Mouse (Mus musculus) stomach, postnatal 0 days (tissue): ENCODE results near the gene Usf3. TPM values are rescaled to one million over a fixed set of nuclear protein-coding genes. Genes with fewer than 3 reads are reported as not detected.

Experiments
- ATAC-seq: fragments of 200-750 bp; cut with Nextera tagmentation; 2 replicates; pipeline ENCODE4 v1.8.0; 2017; ENCODE audit not compliant: low FRiP score, low TSS enrichment
- DNase-seq: peaks from one replicate; pipeline ENCODE4 v3.0.0-alpha.2; 2016; ENCODE audit warnings: low spot score
- H3K27ac ChIP-seq: fragments of 300-500 bp; sonication (generic); replicated peaks from 2 replicates; pipeline ENCODE4 v1.5.1; 2014; ENCODE audit warnings: mild to moderate bottlenecking, control low read depth
- H3K27me3 ChIP-seq: fragments of 300-500 bp; sonication (generic); 2 replicates; pipeline ENCODE4 v1.6.1; 2014; ENCODE audit warnings: low read length; ENCODE audit not compliant: control insufficient read depth, insufficient read depth
- H3K36me3 ChIP-seq: fragments of 300-500 bp; sonication (generic); 2 replicates; pipeline ENCODE4 v1.6.1; 2014; ENCODE audit warnings: low read length, mixed read lengths; ENCODE audit not compliant: control insufficient read depth, insufficient read depth
- H3K4me1 ChIP-seq: fragments of 300-500 bp; sonication (generic); replicated peaks from 2 replicates; pipeline ENCODE4 v1.6.1; 2014; ENCODE audit warnings: antibody characterized with exemption; ENCODE audit not compliant: control insufficient read depth, insufficient read depth
- H3K4me2 ChIP-seq: fragments of 300-500 bp; sonication (generic); replicated peaks from 2 replicates; pipeline ENCODE4 v1.6.1; 2014; ENCODE audit warnings: low read depth, mild to moderate bottlenecking, control low read depth, moderate library complexity
- H3K4me3 ChIP-seq: fragments of 300-500 bp; sonication (generic); 2 replicates; pipeline ENCODE4 v1.5.1; 2014; ENCODE audit warnings: low read depth, low read length, control low read depth
- H3K9ac ChIP-seq: fragments of 300-500 bp; sonication (generic); 2 replicates; pipeline ENCODE4 v1.6.1; 2014; ENCODE audit warnings: mild to moderate bottlenecking, low read length, control low read depth, mixed read lengths
- H3K9me3 ChIP-seq: fragments of 300-500 bp; sonication (generic); 2 replicates; pipeline ENCODE4 v1.6.1; 2016; ENCODE audit warnings: low read length; ENCODE audit not compliant: control insufficient read depth
- CTCF ChIP-seq: IDR thresholded peaks from 2 replicates; pipeline ENCODE4 v1.5.1; 2016; ENCODE audit warnings: antibody characterized with exemption, low read depth, mild to moderate bottlenecking, moderate library complexity
- EP300 ChIP-seq: optimal IDR thresholded peaks from 2 replicates; pipeline ENCODE3; 2016; ENCODE audit warnings: antibody characterized with exemption
- WGBS: fragments of 180-500 bp; shearing (Covaris S2); extraction: QIAGEN DNeasy Blood & Tissue Kit; methylation state at CpG from one replicate; pipeline ENCODE4 v1.1.7; 2014; 5-methylcytosine and 5-hydroxymethylcytosine counted together
- polyA plus RNA-seq: library from polyadenylated mRNA; unstranded; fragments of >200 nt; fragmentation: Nextera tagmentation; extraction: Ambion mirVana; gene quantifications from 2 replicates; pipeline ENCODE4 v1.2.1, GENCODE M21; 2015

Usf3 gene
- polyA plus RNA-seq, 1 experiment from 2014 or later = 2.0 TPM

DNA sequence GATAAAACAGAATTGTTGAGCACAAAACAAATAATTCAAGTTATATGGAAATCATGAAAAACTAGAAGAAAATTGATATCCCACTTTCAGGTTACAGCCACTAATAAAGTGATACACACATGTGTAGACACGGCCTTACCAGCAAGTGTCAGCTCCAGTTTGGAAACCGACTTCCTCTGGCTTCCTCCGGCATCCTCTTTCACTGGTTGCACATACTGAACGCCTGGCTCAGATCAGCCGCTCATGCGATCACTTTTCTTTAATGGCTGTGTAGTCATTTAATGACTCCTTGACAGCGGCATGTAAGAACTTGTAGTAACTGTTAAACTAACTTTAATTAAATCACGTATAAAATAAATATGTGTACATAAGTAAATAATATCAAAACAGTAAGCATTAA, 32.9 kb downstream of the Usf3 start:
- Histone ChIP-seq H3K9me3 (no peaks in the 10 kb centered on the region), H3K4me1 (no peaks in the 10 kb centered on the region), H3K36me3 (peaks cover 6% of the 10 kb centered on the region; the same call in 1 of the 2 replicates), H3K27ac (no peak overlapping the region), H3K27me3 (no peaks in the 10 kb centered on the region), H3K4me3 (no peak overlapping the region), H3K9ac (no peak overlapping the region), H3K4me2 (no peak overlapping the region)
- WGBS = 84% methylated on average over 8 of the region's 8 CpGs
- DNase-seq (no peak), ATAC-seq (no peak)
- no peak for TF ChIP-seq CTCF
- TF ChIP-seq EP300 = no peak

DNA sequence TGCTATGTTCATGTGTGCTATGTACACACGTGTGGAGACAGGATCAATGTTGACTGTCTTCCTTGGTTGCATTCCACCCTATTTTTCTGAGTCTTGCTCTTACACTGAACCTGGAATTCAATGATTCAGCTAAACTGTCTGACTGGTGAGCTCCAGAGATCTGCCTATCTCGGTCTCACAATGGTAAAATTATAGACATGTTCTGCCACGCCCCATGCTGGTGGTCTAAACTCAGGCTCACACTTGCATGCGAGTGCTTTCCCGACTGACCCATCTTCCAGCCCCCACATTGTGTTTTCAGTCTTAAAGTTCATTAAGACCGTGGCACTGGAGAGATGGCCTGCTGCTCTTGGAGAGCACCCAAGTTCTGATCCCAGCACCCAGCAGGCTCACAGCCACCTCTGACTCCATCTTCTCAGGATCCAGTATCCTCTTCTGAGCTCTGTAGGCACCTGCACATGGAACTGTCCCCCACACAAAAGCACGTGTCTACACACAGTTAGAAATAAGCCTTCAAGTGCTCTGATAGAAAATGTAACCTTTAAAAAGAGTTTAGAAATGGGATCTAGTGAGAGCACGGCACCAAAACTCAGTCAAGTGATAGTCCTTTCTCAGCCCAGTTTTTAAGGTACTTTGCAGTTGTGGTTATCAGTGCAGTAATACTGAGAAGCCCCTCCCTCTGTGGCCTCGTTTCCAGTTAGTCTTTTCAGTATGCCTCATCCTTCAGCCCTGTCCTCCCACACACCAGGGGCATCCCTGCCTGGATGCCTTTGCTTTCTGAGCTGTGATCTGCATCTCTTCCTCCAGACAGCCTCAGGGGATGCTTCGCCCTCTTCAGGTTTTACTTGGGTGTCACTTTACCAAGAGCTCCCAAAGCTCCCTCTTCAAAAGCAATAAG, 37.4 kb downstream of the Usf3 start:
- H3K9ac ChIP-seq = no peak overlapping the region
- H3K36me3 ChIP-seq = peaks cover 14% of the 10 kb centered on the region
- no peak overlapping the region for H3K4me3 ChIP-seq
- ATAC-seq (no peak), DNase-seq (no peak)
- 75% methylated on average over 10 of the region's 10 CpGs for whole genome bisulfite sequencing
- no peak overlapping the region for H3K4me2 ChIP-seq
- TF ChIP-seq EP300 (no peak), CTCF (no peak)
- no peaks in the 10 kb centered on the region for H3K9me3 ChIP-seq
- H3K4me1 ChIP-seq = no peaks in the 10 kb centered on the region
- no peaks in the 10 kb centered on the region for H3K27me3 ChIP-seq
- no peak overlapping the region for H3K27ac ChIP-seq

DNA sequence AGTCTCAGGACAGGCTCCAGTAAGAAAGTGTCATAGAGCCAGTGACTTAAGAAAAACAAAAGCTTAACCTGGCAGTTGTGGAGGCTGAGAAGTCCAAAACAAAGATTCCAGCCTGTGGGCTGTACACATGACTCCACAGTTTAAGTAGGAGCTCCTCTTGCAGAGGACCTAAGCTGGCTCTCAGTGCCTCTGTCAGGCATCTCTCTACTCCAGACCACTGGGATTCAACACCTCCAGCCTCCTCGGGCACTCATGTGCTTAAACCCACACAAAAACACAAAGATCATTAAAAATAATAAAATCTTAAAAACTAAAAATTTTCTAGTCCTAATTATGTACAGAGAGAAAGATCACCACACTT, 38.0 kb downstream of the Usf3 start:
- Histone ChIP-seq H3K4me2 (no peak overlapping the region), H3K36me3 (peaks cover 14% of the 10 kb centered on the region), H3K4me3 (no peak overlapping the region), H3K9me3 (no peaks in the 10 kb centered on the region), H3K9ac (no peak overlapping the region), H3K4me1 (no peaks in the 10 kb centered on the region), H3K27me3 (no peaks in the 10 kb centered on the region), H3K27ac (no peak overlapping the region)
- ATAC-seq = no peak
- WGBS = 94% methylated on average over 1 of the region's 1 CpGs
- DNase-seq = no peak
- TF ChIP-seq CTCF = no peak

DNA sequence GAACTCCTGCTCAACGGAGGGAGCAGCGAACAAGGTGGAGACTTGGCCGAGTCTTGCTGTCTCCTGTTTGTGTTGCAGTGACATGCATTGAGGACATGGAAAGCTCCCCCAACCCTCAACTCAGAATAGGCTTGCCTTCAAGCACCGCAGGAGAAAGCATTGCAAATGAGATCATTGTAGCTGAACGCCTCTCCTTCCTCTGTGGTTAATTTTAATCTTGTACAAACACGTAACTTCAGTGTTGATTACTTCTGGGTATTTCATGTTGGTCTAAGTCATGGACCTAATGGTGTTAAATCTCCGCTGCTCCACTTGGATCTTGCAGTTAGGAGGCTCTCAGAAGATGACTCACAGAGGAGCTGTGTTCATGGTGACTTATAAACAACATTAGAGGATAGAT, 39.7 kb downstream of the Usf3 start:
- no peak overlapping the region for H3K4me2 ChIP-seq
- H3K27me3 ChIP-seq = no peaks in the 10 kb centered on the region
- no peak overlapping the region for H3K9ac ChIP-seq
- no peaks in the 10 kb centered on the region for H3K9me3 ChIP-seq
- 68% methylated on average over 7 of the region's 7 CpGs for WGBS
- no peak overlapping the region for H3K27ac ChIP-seq
- TF ChIP-seq EP300 (no peak), CTCF (no peak)
- no peak for ATAC-seq
- DNase-seq = no peak
- peaks cover 25% of the 10 kb centered on the region for H3K36me3 ChIP-seq
- no peaks in the 10 kb centered on the region for H3K4me1 ChIP-seq
- no peak overlapping the region for H3K4me3 ChIP-seq

DNA sequence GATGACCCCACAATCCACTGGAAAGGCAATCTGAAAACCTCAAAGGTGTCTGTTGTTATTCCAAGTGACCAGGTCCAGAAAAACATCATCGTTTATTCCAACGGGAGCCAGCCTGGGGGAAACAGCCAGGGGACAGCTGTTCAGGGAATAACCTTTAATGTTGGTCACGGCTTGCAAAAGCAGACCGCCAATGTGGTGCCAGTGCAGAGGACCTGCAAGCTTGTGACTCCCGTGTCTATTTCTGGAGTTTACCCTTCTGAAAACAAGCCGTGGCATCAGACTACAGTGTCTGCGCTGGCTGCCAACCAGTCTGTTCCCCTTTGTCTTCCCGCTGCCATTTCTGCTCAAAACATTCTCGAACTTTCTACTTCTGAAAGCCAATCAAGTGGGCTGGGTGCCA, 42.5 kb downstream of the Usf3 start:
- TF ChIP-seq CTCF (no peak), EP300 (no peak)
- WGBS = 93% methylated on average over 9 of the region's 9 CpGs

DNA sequence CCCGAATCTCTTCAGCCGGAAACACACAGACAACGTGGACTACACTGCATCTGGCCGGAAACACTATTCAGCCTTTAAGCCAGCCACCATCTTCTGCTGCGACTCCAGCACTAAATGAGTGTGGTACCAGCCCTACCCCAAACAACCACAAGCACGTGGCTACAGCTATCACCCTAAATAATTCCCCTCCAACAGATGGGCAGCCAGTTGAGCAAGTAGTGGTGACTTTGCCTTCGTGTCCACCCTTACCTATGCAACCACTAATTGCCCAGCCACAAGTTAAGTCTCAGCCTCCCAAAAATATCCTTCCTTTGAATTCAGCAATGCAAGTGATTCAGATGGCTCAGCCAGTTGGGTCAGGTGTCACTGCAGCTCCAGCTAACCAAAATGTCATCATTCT, 43.4 kb downstream of the Usf3 start:
- no peak for ATAC-seq
- Histone ChIP-seq H3K27me3 (no peaks in the 10 kb centered on the region), H3K36me3 (peaks cover 42% of the 10 kb centered on the region), H3K4me1 (no peaks in the 10 kb centered on the region), H3K27ac (no peak overlapping the region), H3K4me2 (no peak overlapping the region), H3K9ac (no peak overlapping the region), H3K9me3 (no peaks in the 10 kb centered on the region), H3K4me3 (no peak overlapping the region)
- WGBS = 96% methylated on average over 7 of the region's 7 CpGs
- no peak for TF ChIP-seq EP300
- TF ChIP-seq CTCF = no peak
- no peak for DNase-seq

More for the DNA sequence above, 42.5 kb downstream of the Usf3 start:
- Histone ChIP-seq H3K36me3 (peaks cover 36% of the 10 kb centered on the region), H3K4me1 (no peaks in the 10 kb centered on the region), H3K9me3 (no peaks in the 10 kb centered on the region), H3K27me3 (no peaks in the 10 kb centered on the region), H3K9ac (no peak overlapping the region), H3K4me3 (no peak overlapping the region), H3K4me2 (no peak overlapping the region), H3K27ac (no peak overlapping the region)
- ATAC-seq (no peak), DNase-seq (no peak)
